Mouse (Mus musculus) right cerebral cortex, postnatal 25 days (tissue): ENCODE measurements at regions not wholly inside any gene's neighbourhood (a gene's known extent, or its start where the extent isn't known, plus 50 kb on each side); places are given as distances from the start of the nearest gene placed in this dataset.
"Not testable (repeated sequence)": the region's sequence is repeated elsewhere in the genome, so short reads cannot be mapped to it uniquely, and the experiment has no call there.

Experiments used
- DNase-seq: peaks from one replicate; pipeline ENCODE4 v3.0.0; 2022

DNA sequence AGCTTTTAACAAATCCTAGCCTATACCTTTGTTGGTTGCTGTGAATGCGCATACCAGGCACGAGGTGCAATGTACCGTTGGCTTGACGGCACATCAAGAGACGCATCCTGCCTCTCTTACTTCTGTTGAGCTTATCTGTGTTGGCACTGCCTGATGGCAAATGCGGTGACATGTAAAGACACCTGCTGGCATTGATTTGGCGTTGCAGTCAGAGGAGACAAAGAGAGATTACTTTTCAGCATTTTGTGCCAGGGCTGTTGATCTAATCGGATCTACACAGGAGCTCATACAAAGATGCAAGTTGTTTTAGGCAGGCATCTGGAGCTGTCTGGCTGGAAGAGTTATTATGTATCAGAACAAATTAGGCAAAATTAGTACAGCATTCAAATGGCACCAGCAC is 331.5 kb upstream of the Cwc22 start:
- DNase-seq, result no peak

- DNase-seq, result no peak
Observed at GRCm38 (mm10) chr2:78274122-78274521, 327.9 kb upstream of the Cwc22 start.

- no peak for DNase-seq
Observed at GRCm38 (mm10) chr2:78268705-78269104, 322.5 kb upstream of the Cwc22 start.

GRCm38 (mm10) chr2:78267527-78268375 is 321.6 kb upstream of the Cwc22 start:
- DNase-seq, result no peak

DNA sequence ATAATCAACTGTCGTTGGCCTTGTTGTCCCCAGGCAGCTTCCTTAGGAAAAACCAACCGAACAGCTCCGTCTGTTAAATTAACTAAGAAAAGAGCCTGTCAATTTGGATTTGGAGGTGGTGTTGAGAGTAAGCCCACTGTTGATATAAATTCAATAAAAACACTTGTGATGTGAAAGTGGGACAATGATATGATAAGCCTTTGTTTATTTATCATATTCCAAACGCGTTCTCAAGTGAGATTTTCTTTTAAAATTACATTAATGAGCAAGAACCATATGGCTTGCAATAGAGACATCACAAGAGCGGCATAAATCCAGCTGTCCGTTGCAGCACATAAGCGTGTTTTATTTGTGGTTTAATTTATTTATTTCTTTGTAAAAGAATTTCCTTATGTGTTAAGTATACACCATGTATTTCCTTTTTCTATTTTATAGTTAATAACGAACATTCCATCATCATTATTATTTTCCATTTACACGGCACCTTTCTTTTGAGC is 307.5 kb upstream of the Cwc22 start:
- DNase-seq, result no peak

- no peak for DNase-seq
Observed at GRCm38 (mm10) chr2:78246354-78246753, 300.2 kb upstream of the Cwc22 start.

GRCm38 (mm10) chr2:78240299-78240698 is 294.1 kb upstream of the Cwc22 start:
- DNase-seq, result no peak

- not testable (repeated sequence) for DNase-seq
Observed at GRCm38 (mm10) chr2:78225383-78226100, 279.4 kb upstream of the Cwc22 start.

DNA sequence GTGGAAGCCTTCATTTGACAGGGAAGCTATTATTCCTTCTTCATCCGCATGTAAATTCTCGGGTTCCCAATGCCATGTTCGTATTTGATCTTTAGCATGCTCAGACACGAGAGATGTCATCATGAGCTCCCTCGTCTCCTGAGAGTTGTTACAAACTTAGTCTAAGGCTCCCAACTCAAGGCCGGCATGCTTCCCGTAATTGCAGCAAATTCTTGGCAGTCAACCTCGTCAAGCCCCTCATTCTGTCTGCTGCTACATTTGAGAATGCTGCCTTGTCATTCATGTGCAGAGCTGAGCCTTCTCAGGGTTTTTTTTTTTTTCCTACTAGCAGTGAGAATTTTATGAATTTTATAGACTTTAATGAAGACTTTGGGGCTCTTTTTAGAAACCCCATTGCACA is 268.3 kb upstream of the Cwc22 start:
- DNase-seq, result no peak

DNA sequence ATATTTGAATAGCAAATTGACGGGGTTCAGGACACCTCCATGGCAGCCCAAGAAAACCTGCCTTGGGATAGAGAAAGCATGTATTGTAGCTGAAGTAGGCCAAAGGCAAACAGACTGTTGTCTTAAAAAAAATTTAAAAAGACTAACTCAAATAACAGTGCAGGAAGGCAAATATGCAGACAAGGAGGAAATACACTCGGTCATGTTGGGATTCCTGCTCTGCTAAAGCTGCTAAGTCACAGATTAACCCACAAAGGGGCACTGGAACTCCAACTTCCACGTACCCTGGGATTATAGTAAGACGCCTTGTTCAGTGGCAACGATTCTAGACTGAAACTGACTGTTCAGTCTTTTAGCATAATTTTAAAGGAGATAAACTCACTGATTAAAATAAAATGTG is 258.9 kb upstream of the Cwc22 start:
- DNase-seq, result no peak

DNA sequence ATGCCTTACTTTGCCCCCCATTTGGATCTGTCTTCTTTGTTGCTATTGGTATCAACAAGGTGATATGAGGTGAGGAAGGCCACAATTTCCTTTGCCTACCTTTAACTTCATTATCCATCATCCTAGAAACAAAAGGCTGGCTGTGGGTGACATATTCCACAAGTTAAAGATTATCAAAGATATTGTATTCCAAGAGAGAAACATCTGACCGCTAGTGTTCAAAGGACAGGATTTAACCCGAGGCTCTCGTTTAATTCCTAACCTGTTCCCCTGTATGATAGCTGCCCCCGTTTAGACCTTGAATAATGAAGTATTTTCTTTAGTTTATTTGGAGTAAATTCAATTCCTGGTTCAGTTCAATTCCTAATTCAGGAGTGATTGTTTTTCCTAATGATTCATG is 249.8 kb upstream of the Cwc22 start:
- DNase-seq, result no peak

- no peak for DNase-seq
Observed at GRCm38 (mm10) chr2:78189620-78190019, 243.4 kb upstream of the Cwc22 start.

- DNase-seq, result no peak
Observed at GRCm38 (mm10) chr2:78184950-78185349, 238.8 kb upstream of the Cwc22 start.

- no peak for DNase-seq
Observed at GRCm38 (mm10) chr2:78173784-78174183, 227.6 kb upstream of the Cwc22 start.

GRCm38 (mm10) chr2:78172819-78173218 is 226.6 kb upstream of the Cwc22 start:
- no peak for DNase-seq

DNA sequence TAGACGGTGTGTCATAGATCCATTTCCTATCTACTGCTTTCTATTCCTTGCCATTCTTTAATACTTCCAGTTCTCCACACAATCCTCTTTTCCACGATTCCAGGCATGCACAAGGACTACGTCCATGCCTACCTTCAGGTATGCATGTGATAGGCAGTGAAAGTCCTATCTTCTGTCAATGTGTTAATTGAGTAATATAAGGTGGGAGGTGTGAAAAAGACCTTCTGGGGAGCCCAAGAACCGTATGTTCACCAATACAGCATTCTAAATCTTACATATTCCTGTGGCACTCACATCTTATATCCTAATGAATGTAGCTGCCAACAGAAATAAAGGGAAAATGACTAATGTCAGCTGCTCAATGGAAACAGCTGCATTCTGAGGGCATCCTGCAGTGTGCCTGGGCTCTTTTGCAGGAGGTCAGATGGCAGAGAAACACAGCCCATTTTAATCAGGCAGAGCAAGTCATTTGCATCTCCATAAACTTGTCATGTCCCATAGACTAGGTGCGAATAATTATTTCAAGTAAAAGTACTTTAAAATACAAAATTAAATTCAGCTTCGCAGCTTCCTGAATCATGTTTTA is 224.1 kb upstream of the Cwc22 start:
- no peak for DNase-seq

DNA sequence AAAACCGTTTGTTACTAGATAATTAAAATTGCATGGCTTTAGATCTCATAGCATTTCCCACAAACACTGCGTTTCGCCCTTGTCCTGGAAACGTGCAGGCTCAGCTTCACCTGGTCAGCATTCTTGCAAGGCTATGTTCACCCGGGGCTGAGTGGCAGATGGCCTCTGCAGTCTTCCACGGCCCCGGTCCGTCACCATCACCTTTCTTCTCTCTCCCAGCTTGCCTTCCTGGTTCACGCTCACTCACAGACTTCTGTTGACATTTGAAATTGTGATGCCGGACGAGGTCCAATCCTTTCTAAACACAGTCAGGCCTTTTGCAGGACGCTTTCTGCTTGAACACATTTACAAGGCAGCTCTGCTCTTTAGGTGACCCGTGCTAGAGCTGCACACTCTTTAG is 219.3 kb upstream of the Cwc22 start:
- no peak for DNase-seq

DNA sequence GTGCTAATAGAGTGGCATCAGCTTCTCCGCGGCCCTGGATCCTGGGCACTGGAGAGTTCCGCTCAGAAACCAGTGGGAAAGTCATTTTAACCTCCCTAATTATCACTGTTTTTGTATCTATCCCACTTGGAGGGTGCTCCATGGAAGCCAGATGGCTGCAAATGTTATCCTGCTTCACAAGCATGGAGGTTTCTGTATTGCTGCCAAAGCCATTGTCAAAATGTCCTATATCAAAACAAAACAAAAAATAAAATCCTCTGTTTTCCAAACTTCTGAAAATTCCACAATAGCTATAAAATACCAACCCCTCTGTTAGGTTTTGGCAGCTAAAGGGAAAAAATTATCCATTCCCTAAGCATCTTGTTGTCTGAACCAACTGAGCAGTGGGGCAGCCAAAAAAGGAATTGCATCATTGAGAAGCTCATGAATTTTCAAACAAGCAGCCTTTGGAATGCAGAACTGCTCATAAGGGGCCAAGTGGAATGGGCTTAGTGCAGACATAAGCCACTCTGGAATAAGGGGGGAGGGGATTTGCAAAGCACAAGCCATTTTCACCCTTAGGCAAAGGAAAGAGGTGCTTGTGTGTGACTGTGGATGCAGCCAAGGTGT is 213.8 kb upstream of the Cwc22 start:
- DNase-seq, result no peak

DNA sequence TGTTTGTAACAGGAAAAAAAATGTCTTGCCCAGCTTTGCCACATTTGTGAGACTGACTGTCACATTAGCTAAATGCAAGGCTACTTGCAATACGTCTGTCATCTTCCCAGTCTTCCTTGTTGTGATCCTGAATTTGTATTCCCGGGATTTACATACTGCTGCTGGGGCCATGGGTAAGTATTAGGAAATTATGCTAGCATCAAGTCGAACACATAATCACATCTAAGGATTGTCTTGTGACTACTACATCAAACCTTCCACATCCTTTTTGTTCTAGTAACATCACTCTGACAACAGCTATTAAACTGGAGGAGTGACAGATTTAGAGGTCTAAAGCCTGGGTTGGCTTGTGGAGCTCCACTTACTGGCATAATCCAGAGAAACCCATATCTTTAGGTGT is 164.2 kb upstream of the Cwc22 start:
- DNase-seq, result no peak

DNA sequence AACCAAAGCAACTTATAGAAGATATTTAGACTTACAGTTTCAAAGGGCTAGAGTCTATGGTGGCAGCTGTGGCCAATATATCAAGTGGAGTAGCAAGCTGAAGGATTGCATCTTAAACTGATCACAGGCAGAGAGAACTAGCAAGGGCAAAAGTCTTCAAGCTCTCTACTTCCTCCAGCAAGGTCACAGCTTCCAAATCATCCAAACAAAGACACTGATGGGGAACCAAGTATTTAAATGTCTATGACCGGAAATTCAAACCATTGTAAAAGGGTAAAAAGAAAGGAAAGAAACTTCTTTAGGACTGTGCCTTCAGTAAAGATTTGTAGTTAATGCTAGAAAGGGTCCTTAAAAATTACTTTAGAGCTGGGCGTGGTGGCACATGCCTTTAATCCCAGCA is 149.4 kb upstream of the Cwc22 start:
- no peak for DNase-seq

- DNase-seq, result no peak
Observed at GRCm38 (mm10) chr2:78094921-78095320, 148.7 kb upstream of the Cwc22 start.

- DNase-seq, result no peak
Observed at GRCm38 (mm10) chr2:78064321-78065037, 118.3 kb upstream of the Cwc22 start.
